Mouse (Mus musculus): ENCODE data around the gene Fmn2.

GRCm38 (mm10) chr1:174521976-174522770, 20.5 kb downstream of the Fmn2 start:
- TF ChIP-seq CTCF (IDR thresholded peaks at IDR 0.05; ENCODE audit: borderline replicate concordance, insufficient read depth, low read depth, low read length) = no peak
- no peak for TF ChIP-seq POLR2A (IDR thresholded peaks at IDR 0.05; ENCODE audit: borderline replicate concordance, insufficient read depth, low read length)
